Mouse (Mus musculus) cerebellum, postnatal 25 days (tissue): ENCODE results near the gene AC129217.1.

Source experiments
- DNase-seq, 2 experiments: peaks; one replicate each; pipeline ENCODE4 v3.0.0; 2021; ENCODE audit warnings: mixed read lengths in 2 of 2

Gene AC129217.1

GRCm38 (mm10) chr19:8829660-8830059 is at the start of gene AC129217.1:
AC129217.1 (plus strand) TSS chr19:8829773.
- DNase-seq: no peak

DNA sequence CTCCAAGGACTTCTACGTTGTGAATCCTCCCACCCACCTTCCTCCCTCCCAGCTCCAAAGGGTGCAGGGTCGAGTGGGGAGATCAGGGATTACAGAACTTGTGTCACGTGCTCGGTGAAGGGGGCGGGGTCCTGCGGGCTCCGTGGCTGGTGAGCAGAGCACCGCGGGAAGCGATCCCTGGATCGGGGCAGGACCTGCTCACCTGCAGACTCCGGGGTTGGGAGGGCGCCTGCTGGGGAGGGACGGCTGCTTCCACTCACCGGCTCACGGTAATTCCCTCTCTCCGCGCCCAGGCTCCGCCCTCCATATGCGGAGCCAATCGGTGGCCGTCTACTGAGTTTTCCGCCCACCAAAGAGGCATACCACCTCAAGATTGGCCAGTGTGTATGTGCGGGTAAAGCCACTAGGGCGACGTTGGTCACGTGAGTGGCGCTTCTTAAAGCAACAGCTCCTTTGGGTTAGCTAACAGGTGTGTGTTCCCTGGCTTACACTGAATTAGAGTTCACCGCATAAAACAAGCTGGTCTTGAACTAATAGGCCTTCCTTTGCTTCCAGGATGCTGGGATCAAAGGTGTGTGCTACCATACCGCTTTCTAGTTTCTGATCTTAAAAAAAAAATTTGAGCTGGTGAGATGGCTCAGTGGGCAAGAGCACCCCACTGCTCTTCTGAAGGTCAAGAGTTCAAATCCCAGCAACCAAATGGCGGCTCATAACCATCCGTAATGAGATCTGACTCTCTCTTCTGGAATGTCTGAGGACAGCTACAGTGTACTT is 43.4 kb upstream of the AC129217.1 start, which contains the start of gene Taf6l:
Taf6l (minus strand) TSS at position 410 of the 774 bp plus-strand sequence.
- peak; percentile 89 to 93 for DNase-seq

GRCm38 (mm10) chr19:8788521-8788920 is 41.1 kb upstream of the AC129217.1 start:
- DNase-seq: peak; percentile 37 to 69

GRCm38 (mm10) chr19:8789171-8789570 is 40.4 kb upstream of the AC129217.1 start:
- DNase-seq: no peak

GRCm38 (mm10) chr19:8790171-8790570 is 39.4 kb upstream of the AC129217.1 start:
- DNase-seq: no peak

- DNase-seq: peak; percentile 86 to 93
Observed at GRCm38 (mm10) chr19:8798264-8798946, 31.2 kb upstream of the AC129217.1 start, which contains the start of gene Polr2g. Polr2g (minus strand) TSS chr19:8798577.

GRCm38 (mm10) chr19:8798947-8799315 is 30.6 kb upstream of the AC129217.1 start:
- DNase-seq: no peak

- DNase-seq: peak; percentile 93 to 94
Observed at GRCm38 (mm10) chr19:8802130-8802821, 27.3 kb upstream of the AC129217.1 start, which contains the start of gene Zbtb3. Zbtb3 (plus strand) TSS chr19:8802555.

- DNase-seq: no peak
Observed at GRCm38 (mm10) chr19:8803204-8803780, 26.3 kb upstream of the AC129217.1 start.

DNA sequence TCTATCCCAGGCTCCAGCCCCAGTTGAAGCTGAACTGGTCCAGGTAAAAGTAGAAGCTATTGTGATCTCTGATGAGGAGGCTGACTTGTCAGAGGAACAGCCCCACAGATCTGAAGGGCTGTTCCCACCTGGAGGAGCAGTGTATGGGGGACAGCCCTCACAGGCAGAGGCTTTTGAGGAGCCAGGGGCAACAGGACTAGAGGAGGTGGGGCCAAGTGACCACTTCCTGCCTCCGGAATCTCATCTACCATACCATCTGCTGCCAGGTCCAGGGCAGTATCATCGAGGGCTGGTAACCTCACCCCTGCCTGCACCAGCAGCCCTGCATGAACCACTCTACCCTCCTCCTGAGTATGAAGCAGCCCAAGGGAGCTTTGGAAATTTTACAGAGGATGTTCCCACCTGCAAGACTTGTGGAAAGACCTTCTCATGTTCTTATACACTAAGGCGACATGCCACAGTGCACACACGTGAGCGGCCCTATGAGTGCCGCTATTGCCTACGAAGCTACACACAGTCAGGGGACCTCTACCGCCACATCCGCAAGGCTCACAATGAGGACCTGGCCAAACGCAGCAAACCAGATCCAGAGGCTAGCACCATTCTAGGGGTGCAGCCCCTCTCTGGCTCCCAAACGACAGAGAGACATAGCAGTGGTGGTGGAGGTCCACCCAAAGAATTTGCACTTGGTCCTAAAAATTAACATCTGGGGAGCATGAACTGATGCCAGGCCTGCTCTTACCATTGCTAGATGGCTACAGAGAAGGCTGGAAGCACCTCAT is 25.5 kb upstream of the AC129217.1 start:
- DNase-seq: no peak

- DNase-seq: no peak
Observed at GRCm38 (mm10) chr19:8806810-8807209, 22.8 kb upstream of the AC129217.1 start.

GRCm38 (mm10) chr19:8815812-8816211 is 13.8 kb upstream of the AC129217.1 start:
- DNase-seq: peak in 1 of 2 experiments; percentile 37

GRCm38 (mm10) chr19:8817001-8817400 is 12.6 kb upstream of the AC129217.1 start:
- DNase-seq: no peak

- peak in 1 of 2 experiments; percentile 28 for DNase-seq
Observed at GRCm38 (mm10) chr19:8818301-8818798, 11.2 kb upstream of the AC129217.1 start.

- peak; percentile 95 to 96 for DNase-seq
Observed at GRCm38 (mm10) chr19:8818801-8819595, 10.6 kb upstream of the AC129217.1 start, which contains the start of gene Ttc9c. Ttc9c (minus strand) TSS chr19:8819333.

DNA sequence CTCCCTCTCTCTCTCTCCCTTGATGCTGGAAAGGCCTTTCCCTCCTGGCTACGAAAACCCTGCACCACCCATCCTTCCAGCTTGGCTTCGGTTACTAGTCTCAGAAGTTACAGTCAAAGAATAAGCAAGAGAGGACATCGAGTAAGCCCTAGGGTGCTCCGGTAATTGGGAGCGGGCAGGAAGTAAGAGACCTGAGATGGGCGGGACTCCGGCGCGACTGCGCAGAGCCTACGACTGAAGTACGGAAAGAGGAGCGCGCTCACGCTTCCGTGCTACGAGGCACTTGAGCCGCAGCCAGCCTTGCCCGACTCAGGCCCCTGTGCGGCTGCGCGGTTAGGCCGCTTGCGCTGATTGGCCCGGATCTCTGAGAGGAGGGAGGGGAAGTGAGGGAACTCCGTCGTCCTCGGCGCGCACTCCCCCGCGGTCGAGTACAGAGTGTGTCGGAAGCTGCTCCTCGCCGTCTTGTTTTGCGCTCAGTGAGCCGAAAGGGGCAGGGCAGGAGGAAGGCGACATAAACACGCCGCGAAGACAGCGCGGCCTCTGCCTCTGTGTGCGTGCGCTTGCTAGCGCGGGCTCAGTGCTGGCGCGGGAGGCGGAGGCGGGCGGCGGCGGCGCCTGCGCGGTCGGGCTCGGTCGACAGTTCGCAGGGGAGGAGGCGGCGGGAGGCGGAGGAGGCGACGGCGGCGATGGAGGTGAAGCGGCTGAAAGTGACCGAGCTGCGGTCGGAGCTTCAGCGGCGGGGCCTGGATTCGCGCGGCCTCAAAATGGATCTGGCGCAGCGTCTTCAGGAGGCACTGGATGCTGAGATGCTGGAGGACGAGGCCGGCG is 9.8 kb upstream of the AC129217.1 start, which contains the start of gene Hnrnpul2:
Hnrnpul2 (plus strand) TSS at position 415 of the 828 bp plus-strand sequence.
- DNase-seq: peak; percentile 99

DNA sequence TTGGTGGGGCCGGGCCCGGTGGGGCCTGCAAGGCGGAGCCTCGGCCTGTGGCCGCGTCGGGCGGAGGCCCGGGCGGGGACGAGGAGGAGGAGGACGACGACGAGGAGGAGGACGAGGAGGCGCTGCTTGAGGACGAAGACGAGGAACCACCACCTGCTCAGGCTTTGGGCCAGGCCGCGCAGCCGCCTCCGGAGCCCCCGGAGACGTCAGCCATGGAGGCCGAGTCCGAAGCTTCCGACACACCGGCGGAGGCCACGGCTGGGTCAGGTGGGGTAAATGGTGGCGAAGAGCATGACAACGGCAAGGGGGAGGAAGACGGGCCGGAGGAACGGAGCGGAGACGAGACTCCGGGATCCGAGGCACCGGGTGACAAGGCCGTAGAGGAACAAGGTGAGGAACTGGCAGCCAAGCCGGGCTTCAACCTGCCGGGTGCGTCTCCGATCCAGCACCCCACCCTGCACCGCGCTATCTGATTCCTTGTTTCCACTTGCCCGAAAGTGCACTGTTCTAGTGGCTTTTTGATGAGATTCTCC is 9.1 kb upstream of the AC129217.1 start:
- no peak for DNase-seq

DNA sequence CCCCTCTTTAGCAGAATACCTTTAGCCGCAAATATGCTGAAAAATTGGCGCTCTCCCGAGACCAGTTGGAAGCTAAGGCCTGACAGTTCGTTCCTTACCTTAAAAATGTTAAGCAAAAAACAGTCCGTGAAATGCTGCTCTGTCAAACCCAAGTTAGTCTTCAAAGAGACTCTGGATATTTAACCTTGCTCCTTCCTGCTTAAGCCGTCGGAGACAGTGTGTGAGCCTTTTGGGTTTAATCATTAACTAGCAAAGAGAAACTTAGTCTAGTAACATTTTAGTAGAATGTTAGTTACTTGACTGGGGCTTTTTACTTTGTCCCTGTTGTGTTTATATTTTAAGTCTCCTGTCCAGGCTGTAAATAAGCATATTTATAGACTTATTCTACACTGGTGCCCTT is 8.4 kb upstream of the AC129217.1 start:
- DNase-seq: no peak

DNA sequence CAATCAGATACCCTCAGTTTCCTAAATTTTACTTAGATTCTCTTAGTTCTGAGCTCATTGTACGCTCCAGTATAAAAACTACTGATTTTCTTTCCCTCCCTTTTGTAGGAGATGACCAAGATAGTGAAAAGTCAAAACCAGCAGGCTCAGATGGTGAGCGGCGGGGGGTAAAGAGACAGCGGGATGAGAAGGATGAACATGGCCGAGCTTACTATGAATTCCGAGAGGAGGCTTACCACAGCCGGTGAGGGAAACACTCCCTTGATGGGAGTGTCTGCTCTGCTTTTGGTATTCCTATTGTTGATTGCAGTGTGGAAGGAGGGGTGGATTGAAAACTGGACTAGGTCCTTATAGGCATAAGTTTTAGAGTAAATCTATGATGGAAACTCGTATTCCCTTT is 6.9 kb upstream of the AC129217.1 start:
- DNase-seq: peak; percentile 78 to 87

- DNase-seq: no peak
Observed at GRCm38 (mm10) chr19:8830664-8831063, 1.1 kb downstream of the AC129217.1 start.
